Mouse (Mus musculus) CH12.LX (cell line): ENCODE results near the gene Pmepa1.

Experiments used
- CHD2 ChIP-seq: IDR thresholded peaks from 2 replicates; pipeline ENCODE4 v1.6.1; 2011; ENCODE audit warnings: low read length, improper control_type of control experiment
- CTCF ChIP-seq, 2 experiments: IDR thresholded peaks in 1 of 2; conservative IDR thresholded peaks in 1 of 2; 2 replicates each; pipeline ENCODE4 v1.5.1; 2011 to 2012; ENCODE audit warnings: low read depth in 2 of 2, low read length in 2 of 2, improper control_type of control experiment in 1 of 2, inconsistent platforms in 1 of 2, mild to moderate bottlenecking in 1 of 2, moderate library complexity in 1 of 2
- EP300 ChIP-seq: IDR thresholded peaks from 2 replicates; pipeline ENCODE4 v1.6.1; 2011; ENCODE audit warnings: low read length, improper control_type of control experiment
- POLR2A ChIP-seq: IDR thresholded peaks from 2 replicates; pipeline ENCODE4 v1.6.1; 2011; ENCODE audit warnings: low read depth, mild to moderate bottlenecking, improper control_type of control experiment, low read length
- POLR2AphosphoS2 ChIP-seq: IDR thresholded peaks from 2 replicates; pipeline ENCODE4 v1.6.1; 2011; ENCODE audit warnings: low read depth, low read length, improper control_type of control experiment
- RCOR1 ChIP-seq: conservative IDR thresholded peaks from 2 replicates; pipeline ENCODE4 v1.6.1; 2012; ENCODE audit warnings: low read depth, mild to moderate bottlenecking, inconsistent platforms, low read length, improper control_type of control experiment

DNA sequence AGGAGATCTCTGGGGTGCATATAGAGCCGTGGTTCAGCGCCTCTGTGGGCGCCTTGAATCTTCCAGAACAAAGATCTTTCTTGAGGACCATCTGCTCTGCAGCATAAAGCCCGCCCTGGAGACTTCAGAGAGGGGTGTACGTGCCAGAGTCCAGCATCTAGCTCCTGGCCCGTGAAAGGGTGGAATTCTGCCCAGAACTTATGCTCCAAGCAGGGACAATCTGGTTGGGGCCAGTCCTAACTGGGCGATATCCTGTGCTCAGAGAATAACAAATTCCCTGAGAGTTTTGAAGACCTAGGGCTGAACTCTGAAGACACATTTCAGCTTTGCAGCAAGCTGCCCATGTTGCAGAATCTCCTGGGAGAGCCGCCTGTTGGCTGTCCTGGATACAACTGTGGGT is 98.4 kb downstream of the Pmepa1 start:
- no peak for TF ChIP-seq CTCF (conservative IDR thresholded peaks at IDR 0.05 in 1 of 2, IDR thresholded peaks at IDR 0.05 in 1 of 2; ENCODE audit: low read depth in 2 of 2, low read length in 2 of 2)
- no peak for TF ChIP-seq POLR2A
- TF ChIP-seq CHD2, result no peak
- TF ChIP-seq POLR2AphosphoS2, result no peak
- TF ChIP-seq EP300, result no peak
- TF ChIP-seq RCOR1, result no peak
